Mouse (Mus musculus): ENCODE data around the gene Phf14. TPM values are rescaled to one million over a fixed set of nuclear protein-coding genes. Genes with fewer than 3 reads are reported as not detected.

Gene Phf14
- total and polyA plus RNA-seq, 3 experiments = 25.7 to 58.7 (median 29.6) TPM

GRCm38 (mm10) chr6:11999506-11999905, 91.9 kb downstream of the Phf14 start:
- DNase-seq (ENCODE audit: low read depth, low spot score) = no peak
- Histone ChIP-seq H3K36me3 (ENCODE audit: control insufficient read depth in 1 of 2, insufficient read depth in 2 of 2, low read length in 2 of 2) (peaks cover 2 to 4% of the 10 kb centered on the region in 2 experiments; a peak in 3 of 4 replicates), H3K9ac (ENCODE audit: control insufficient read depth, low read depth, low read length, poor library complexity, severe bottlenecking) (no peak overlapping the region), H3K4me1 (ENCODE audit: control insufficient read depth in 1 of 2, insufficient read depth in 2 of 2, low read length in 2 of 2) (no peaks in the 10 kb centered on the region), H3K79me2 (ENCODE audit: control insufficient read depth, insufficient read depth, low read length, poor library complexity) (no peaks in the 10 kb centered on the region), H3K27ac (ENCODE audit: control insufficient read depth, low read depth, low read length) (no peak overlapping the region), H3K27me3 (ENCODE audit: control insufficient read depth in 1 of 2, insufficient read depth in 2 of 2, low read length in 2 of 2) (no peaks in the 10 kb centered on the region), H3K9me3 (replicated peaks; ENCODE audit: insufficient read depth, low read length) (no peaks in the 10 kb centered on the region), H3K4me3 (ENCODE audit: control insufficient read depth in 1 of 2, insufficient read depth in 1 of 2, low read depth in 2 of 2, low read length in 2 of 2) (no peak overlapping the region)
- no peak for TF ChIP-seq POLR2AphosphoS2 (IDR thresholded peaks at IDR 0.05; ENCODE audit: low read length)
- TF ChIP-seq POLR2A (IDR thresholded peaks at IDR 0.05; ENCODE audit: control insufficient read depth in 1 of 2, insufficient read depth in 1 of 2, low read depth in 1 of 2, low read length in 2 of 2, poor library complexity in 1 of 2) = no peak
- TF ChIP-seq SIN3A (IDR thresholded peaks at IDR 0.05; ENCODE audit: low read length) = no peak
- TF ChIP-seq NRF1 (IDR thresholded peaks at IDR 0.05; ENCODE audit: insufficient read depth, low read depth, low read length, poor library complexity, severe bottlenecking) = no peak
- no peak for TF ChIP-seq SMC3 (IDR thresholded peaks at IDR 0.05; ENCODE audit: low read depth, low read length)
- no peak for TF ChIP-seq MYB (IDR thresholded peaks at IDR 0.05; ENCODE audit: low read depth, low read length)
- TF ChIP-seq MAZ (IDR thresholded peaks at IDR 0.05; ENCODE audit: low read depth, low read length) = no peak
- TF ChIP-seq USF1 (IDR thresholded peaks at IDR 0.05; ENCODE audit: low read depth, low read length) = no peak
- no peak for TF ChIP-seq ZMIZ1 (IDR thresholded peaks at IDR 0.05; ENCODE audit: low read depth, low read length)
- no peak for TF ChIP-seq MEF2A (IDR thresholded peaks at IDR 0.05; ENCODE audit: extremely low read depth, insufficient replicate concordance, low read depth, low read length, poor library complexity, severe bottlenecking)
- TF ChIP-seq KAT2A (conservative IDR thresholded peaks at IDR 0.05; ENCODE audit: low read depth, low read length) = no peak
- TF ChIP-seq GABPA (IDR thresholded peaks at IDR 0.05; ENCODE audit: low read depth, low read length) = no peak
- no peak for TF ChIP-seq POLR2AphosphoS5 (IDR thresholded peaks at IDR 0.05; ENCODE audit: borderline replicate concordance, low read depth, low read length)

- Histone ChIP-seq H3K4me3 (ENCODE audit: control insufficient read depth in 1 of 2, insufficient read depth in 1 of 2, low read depth in 2 of 2, low read length in 2 of 2) (no peak overlapping the region), H3K79me2 (ENCODE audit: control insufficient read depth, insufficient read depth, low read length, poor library complexity) (no peaks in the 10 kb centered on the region), H3K36me3 (ENCODE audit: control insufficient read depth in 1 of 2, insufficient read depth in 2 of 2, low read length in 2 of 2) (peaks cover 2 to 12% of the 10 kb centered on the region in 2 experiments; a peak in 3 of 4 replicates), H3K4me1 (ENCODE audit: control insufficient read depth in 1 of 2, insufficient read depth in 2 of 2, low read length in 2 of 2) (no peaks in the 10 kb centered on the region), H3K9me3 (replicated peaks; ENCODE audit: insufficient read depth, low read length) (no peaks in the 10 kb centered on the region), H3K27me3 (ENCODE audit: control insufficient read depth in 1 of 2, insufficient read depth in 2 of 2, low read length in 2 of 2) (no peaks in the 10 kb centered on the region), H3K27ac (ENCODE audit: control insufficient read depth, low read depth, low read length) (no peak overlapping the region), H3K9ac (ENCODE audit: control insufficient read depth, low read depth, low read length, poor library complexity, severe bottlenecking) (no peak overlapping the region)
- DNase-seq (ENCODE audit: low read depth, low spot score) = no peak
- TF ChIP-seq NELFE (IDR thresholded peaks at IDR 0.05; ENCODE audit: low read depth, low read length) (no peak), POLR2AphosphoS2 (IDR thresholded peaks at IDR 0.05; ENCODE audit: low read length) (no peak), ETS1 (IDR thresholded peaks at IDR 0.05; ENCODE audit: low read depth, low read length) (no peak), MEF2A (IDR thresholded peaks at IDR 0.05; ENCODE audit: extremely low read depth, insufficient replicate concordance, low read depth, low read length, poor library complexity, severe bottlenecking) (no peak), RCOR1 (IDR thresholded peaks at IDR 0.05; ENCODE audit: low read depth, low read length) (no peak), SMC3 (IDR thresholded peaks at IDR 0.05; ENCODE audit: low read depth, low read length) (no peak), TBP (IDR thresholded peaks at IDR 0.05; ENCODE audit: low read depth, low read length) (no peak), SIN3A (IDR thresholded peaks at IDR 0.05; ENCODE audit: low read length) (no peak), KAT2A (conservative IDR thresholded peaks at IDR 0.05; ENCODE audit: low read depth, low read length) (no peak), MAZ (IDR thresholded peaks at IDR 0.05; ENCODE audit: low read depth, low read length) (no peak), MYC (IDR thresholded peaks at IDR 0.05; ENCODE audit: low read depth, low read length) (no peak), NRF1 (IDR thresholded peaks at IDR 0.05; ENCODE audit: insufficient read depth, low read depth, low read length, poor library complexity, severe bottlenecking) (no peak), USF2 (IDR thresholded peaks at IDR 0.05; ENCODE audit: borderline replicate concordance in 1 of 2, insufficient read depth in 1 of 2, low read depth in 1 of 2, low read length in 2 of 2) (no peak), BHLHE40 (IDR thresholded peaks at IDR 0.05; ENCODE audit: borderline replicate concordance, low read depth, low read length) (no peak), ZKSCAN1 (IDR thresholded peaks at IDR 0.05; ENCODE audit: low read depth, low read length) (no peak), EP300 (IDR thresholded peaks at IDR 0.05; ENCODE audit: low read depth in 1 of 2, low read length in 2 of 2) (no peak), MYB (IDR thresholded peaks at IDR 0.05; ENCODE audit: low read depth, low read length) (no peak), UBTF (IDR thresholded peaks at IDR 0.05; ENCODE audit: borderline replicate concordance, insufficient read depth, low read depth, low read length) (no peak)
Measured at GRCm38 (mm10) chr6:12005455-12005854, 97.8 kb downstream of the Phf14 start.
